Comparison of ENCODE assay signal across 18 mouse cellular contexts in the genomic region with DNA sequence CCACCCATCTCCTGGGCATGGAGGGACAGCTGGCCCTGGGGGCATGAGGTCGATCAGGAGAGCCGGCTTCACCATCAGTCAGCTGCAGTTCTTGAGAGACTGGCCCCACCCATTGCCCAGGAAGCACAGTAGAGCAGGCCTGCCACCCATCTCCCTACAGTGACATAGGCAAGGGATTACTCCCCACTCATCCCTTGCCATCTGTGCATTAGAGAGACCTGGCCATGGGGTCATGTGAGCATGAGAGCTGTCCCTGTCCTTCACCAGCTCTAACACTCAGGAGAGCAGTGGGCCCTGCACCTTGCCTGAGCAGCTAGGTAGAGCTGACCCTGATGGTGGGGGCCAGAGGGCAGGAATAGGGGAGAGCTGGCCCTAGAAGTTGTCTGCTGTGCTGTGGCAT. TPM values are rescaled to one million over a fixed set of nuclear protein-coding genes. Genes with fewer than 3 reads are reported as not detected.
"Had no signal": no experiment of that assay in that cellular context is flagged by ENCODE, and none has a peak within 500 bp of the region (broad histone marks: within the 10 kb centered on the region; RNA-seq: fewer than 3 reads in every experiment).

No protein-coding gene starts in this region.

- ATAC-seq: intestine, postnatal 0 days; liver, embryonic 12.5 days; midbrain, embryonic 16.5 days had no signal

- H3K36me3 ChIP-seq: limb, embryonic 15.5 days; liver, embryonic 12.5 days; lung, embryonic 15.5 days; neural tube, embryonic 13.5 days had no signal

- H3K4me3 ChIP-seq: limb, embryonic 15.5 days; liver, embryonic 12.5 days; lung, embryonic 15.5 days; neural tube, embryonic 13.5 days had no signal

- H3K27ac ChIP-seq: kidney, postnatal 0 days; limb, embryonic 15.5 days; liver, embryonic 12.5 days; lung, embryonic 15.5 days; neural tube, embryonic 13.5 days had no signal

- H3K9me3 ChIP-seq: limb, embryonic 15.5 days; liver, embryonic 12.5 days; lung, embryonic 15.5 days; neural tube, embryonic 13.5 days had no signal

- DNase-seq: kidney, adult 8-10 months; kidney, postnatal 36 days; layer of hippocampus, adult 9-11 months; layer of hippocampus, postnatal 36 days; right cerebral cortex, adult 18-20 months; right cerebral cortex, postnatal 25 days; thymus, postnatal 4 days had no signal

- H3K27me3 ChIP-seq: limb, embryonic 15.5 days; liver, embryonic 12.5 days; neural tube, embryonic 13.5 days had no signal

- H3K9ac ChIP-seq: limb, embryonic 15.5 days; liver, embryonic 12.5 days; lung, embryonic 15.5 days; neural tube, embryonic 13.5 days had no signal

- H3K4me1 ChIP-seq: limb, embryonic 15.5 days; liver, embryonic 12.5 days; lung, embryonic 15.5 days; neural tube, embryonic 13.5 days had no signal

- H3K4me2 ChIP-seq: limb, embryonic 15.5 days; liver, embryonic 12.5 days; lung, embryonic 15.5 days; neural tube, embryonic 13.5 days had no signal

RNA-seq across cellular contexts. Expression of a gene that starts 29.6 kb away (rescaled TPM):
- polyA plus RNA-seq: intestine, postnatal 0 days; kidney, postnatal 0 days; limb, embryonic 11.5 days; limb, embryonic 15.5 days; liver, embryonic 12.5 days; liver, embryonic 16.5 days; lung, embryonic 15.5 days; midbrain, embryonic 16.5 days; neural tube, embryonic 13.5 days; small intestine, adult 2 months; thymus, postnatal 0 days had no signal

RNA-seq across cellular contexts. Expression of a gene that starts 55.6 kb away (rescaled TPM):
- polyA plus RNA-seq: limb, embryonic 15.5 days; liver, embryonic 12.5 days; liver, embryonic 16.5 days; small intestine, adult 2 months had no signal
